Mouse (Mus musculus) limb, embryonic 13.5 days (tissue): ENCODE measurements at regions not wholly inside any gene's neighbourhood (a gene's known extent, or its start where the extent isn't known, plus 50 kb on each side); places are given as distances from the start of the nearest gene placed in this dataset.

Source experiments
- ATAC-seq: fragments of 200-750 bp; cut with Nextera tagmentation; 2 replicates; pipeline ENCODE4 v1.8.0; 2017; ENCODE audit warnings: low read depth, moderate number of reproducible peaks, moderate TSS enrichment; ENCODE audit not compliant: low FRiP score
- H3K27ac ChIP-seq: fragments of 300-500 bp; sonication (generic); 2 replicates; pipeline ENCODE4 v1.5.1; 2015; ENCODE audit warnings: inconsistent platforms, mild to moderate bottlenecking, moderate library complexity
- H3K27me3 ChIP-seq: fragments of 300-500 bp; sonication (generic); 2 replicates; pipeline ENCODE4 v1.6.1; 2015; ENCODE audit warnings: mild to moderate bottlenecking, inconsistent platforms
- H3K36me3 ChIP-seq: fragments of 300-500 bp; sonication (generic); 2 replicates; pipeline ENCODE4 v1.6.1; 2015; ENCODE audit warnings: inconsistent platforms, mild to moderate bottlenecking, moderate library complexity
- H3K4me1 ChIP-seq: fragments of 300-500 bp; sonication (generic); 2 replicates; pipeline ENCODE4 v1.6.1; 2015; ENCODE audit warnings: inconsistent platforms
- H3K4me2 ChIP-seq: fragments of 300-500 bp; sonication (generic); replicated peaks from 2 replicates; pipeline ENCODE4 v1.6.1; 2015; ENCODE audit warnings: inconsistent platforms, mild to moderate bottlenecking, moderate library complexity
- H3K4me3 ChIP-seq: fragments of 300-500 bp; sonication (generic); 2 replicates; pipeline ENCODE4 v1.5.1; 2015; ENCODE audit warnings: moderate library complexity, mild to moderate bottlenecking, inconsistent platforms
- H3K9ac ChIP-seq: fragments of 300-500 bp; sonication (generic); 2 replicates; pipeline ENCODE4 v1.6.1; 2015; ENCODE audit warnings: mild to moderate bottlenecking, inconsistent platforms
- H3K9me3 ChIP-seq: fragments of 300-500 bp; sonication (generic); 2 replicates; pipeline ENCODE4 v1.6.1; 2016; ENCODE audit warnings: inconsistent platforms
- WGBS: fragments of 180-500 bp; shearing (Covaris S2); methylation state at CpG from one replicate; pipeline ENCODE4 v1.1.7; 2015; 5-methylcytosine and 5-hydroxymethylcytosine counted together

- Histone ChIP-seq H3K4me1 (0 out of 2 replicates have a peak, but pooled peaks cover 2% of the 10 kb centered on the region), H3K36me3 (no peaks in the 10 kb centered on the region), H3K27me3 (no peaks in the 10 kb centered on the region), H3K9me3 (peaks cover 3% of the 10 kb centered on the region; the same call in 1 of the 2 replicates), H3K4me3 (no peak overlapping the region), H3K27ac (no peak overlapping the region), H3K9ac (no peak overlapping the region), H3K4me2 (no peak overlapping the region)
- 61% methylated on average over 8 of the region's 8 CpGs for WGBS
- no peak for ATAC-seq
Observed at GRCm38 (mm10) chr4:131531003-131531402, 307.1 kb downstream of the Ptpru start.

GRCm38 (mm10) chr4:131534831-131535230 is 303.3 kb downstream of the Ptpru start:
- peaks cover 3% of the 10 kb centered on the region; the same call in 1 of the 2 replicates for H3K9me3 ChIP-seq
- no peaks in the 10 kb centered on the region for H3K36me3 ChIP-seq
- H3K4me2 ChIP-seq: no peak overlapping the region
- H3K4me1 ChIP-seq: peaks cover 6% of the 10 kb centered on the region; the same call in 1 of the 2 replicates
- no peak overlapping the region for H3K27ac ChIP-seq
- no peak overlapping the region for H3K9ac ChIP-seq
- WGBS: 85% methylated on average over 6 of the region's 6 CpGs
- no peak overlapping the region for H3K4me3 ChIP-seq
- no peak for ATAC-seq
- H3K27me3 ChIP-seq: no peaks in the 10 kb centered on the region

GRCm38 (mm10) chr4:131538237-131538636 is 299.9 kb downstream of the Ptpru start:
- 68% methylated on average over 4 of the region's 4 CpGs for WGBS

GRCm38 (mm10) chr4:131546422-131547200 is 291.5 kb downstream of the Ptpru start:
- Histone ChIP-seq H3K27ac (no peak overlapping the region), H3K27me3 (no peaks in the 10 kb centered on the region), H3K4me3 (no peak overlapping the region), H3K4me1 (no peaks in the 10 kb centered on the region; the same call in 1 of the 2 replicates), H3K9me3 (no peaks in the 10 kb centered on the region), H3K36me3 (no peaks in the 10 kb centered on the region), H3K4me2 (no peak overlapping the region), H3K9ac (no peak overlapping the region)
- 31% methylated on average over 12 of the region's 12 CpGs for WGBS
- no peak for ATAC-seq

More at GRCm38 (mm10) chr4:131538237-131538636, 299.9 kb downstream of the Ptpru start:
- Histone ChIP-seq H3K4me1 (peaks cover 6% of the 10 kb centered on the region; the same call in 1 of the 2 replicates), H3K36me3 (no peaks in the 10 kb centered on the region), H3K9ac (no peak overlapping the region), H3K9me3 (no peaks in the 10 kb centered on the region), H3K4me3 (no peak overlapping the region), H3K4me2 (no peak overlapping the region), H3K27me3 (no peaks in the 10 kb centered on the region), H3K27ac (no peak overlapping the region)
- no peak for ATAC-seq

- H3K4me3 ChIP-seq: no peak overlapping the region
- H3K36me3 ChIP-seq: no peaks in the 10 kb centered on the region
- no peak overlapping the region for H3K9ac ChIP-seq
- no peaks in the 10 kb centered on the region for H3K9me3 ChIP-seq
- H3K4me2 ChIP-seq: no peak overlapping the region
- 83% methylated on average over 12 of the region's 12 CpGs for WGBS
- no peak overlapping the region for H3K27ac ChIP-seq
- ATAC-seq: no peak
- H3K27me3 ChIP-seq: no peaks in the 10 kb centered on the region
- no peaks in the 10 kb centered on the region; the same call in 1 of the 2 replicates for H3K4me1 ChIP-seq
Observed at GRCm38 (mm10) chr4:131549581-131549980, 288.5 kb downstream of the Ptpru start.

- H3K27ac ChIP-seq: no peak overlapping the region
Observed at GRCm38 (mm10) chr4:131558513-131558912, 279.6 kb downstream of the Ptpru start.

GRCm38 (mm10) chr4:131563851-131564250 is 274.2 kb downstream of the Ptpru start:
- WGBS: 70% methylated on average over 4 of the region's 4 CpGs
- Histone ChIP-seq H3K4me1 (no peaks in the 10 kb centered on the region), H3K4me3 (no peak overlapping the region), H3K36me3 (no peaks in the 10 kb centered on the region), H3K4me2 (no peak overlapping the region), H3K27me3 (no peaks in the 10 kb centered on the region), H3K9me3 (no peaks in the 10 kb centered on the region), H3K9ac (no peak overlapping the region), H3K27ac (no peak overlapping the region)
- ATAC-seq: no peak

More at GRCm38 (mm10) chr4:131558513-131558912, 279.6 kb downstream of the Ptpru start:
- Histone ChIP-seq H3K9ac (no peak overlapping the region), H3K4me2 (no peak overlapping the region), H3K4me3 (no peak overlapping the region), H3K27me3 (no peaks in the 10 kb centered on the region), H3K9me3 (no peaks in the 10 kb centered on the region), H3K4me1 (no peaks in the 10 kb centered on the region), H3K36me3 (no peaks in the 10 kb centered on the region)
- no peak for ATAC-seq
- 88% methylated on average over 5 of the region's 5 CpGs for WGBS

GRCm38 (mm10) chr4:131565203-131565602 is 272.9 kb downstream of the Ptpru start:
- 74% methylated on average over 7 of the region's 7 CpGs for WGBS
- Histone ChIP-seq H3K27ac (no peak overlapping the region), H3K9me3 (no peaks in the 10 kb centered on the region), H3K4me3 (no peak overlapping the region), H3K9ac (no peak overlapping the region), H3K4me1 (no peaks in the 10 kb centered on the region), H3K4me2 (no peak overlapping the region), H3K36me3 (no peaks in the 10 kb centered on the region), H3K27me3 (no peaks in the 10 kb centered on the region)
- ATAC-seq: no peak

- Histone ChIP-seq H3K4me1 (no peaks in the 10 kb centered on the region), H3K9ac (no peak overlapping the region), H3K36me3 (no peaks in the 10 kb centered on the region), H3K27ac (no peak overlapping the region), H3K4me2 (no peak overlapping the region), H3K4me3 (no peak overlapping the region), H3K27me3 (no peaks in the 10 kb centered on the region), H3K9me3 (no peaks in the 10 kb centered on the region)
- ATAC-seq: no peak
- WGBS: 77% methylated on average over 2 of the region's 2 CpGs
Observed at GRCm38 (mm10) chr4:131567241-131567640, 270.8 kb downstream of the Ptpru start.

- WGBS: 31% methylated on average over 5 of the region's 5 CpGs
- ATAC-seq: no peak
- H3K27ac ChIP-seq: no peak overlapping the region
- H3K4me1 ChIP-seq: no peaks in the 10 kb centered on the region
- no peak overlapping the region for H3K4me2 ChIP-seq
- no peak overlapping the region for H3K4me3 ChIP-seq
- H3K9me3 ChIP-seq: no peaks in the 10 kb centered on the region
- H3K27me3 ChIP-seq: no peaks in the 10 kb centered on the region
- no peaks in the 10 kb centered on the region for H3K36me3 ChIP-seq
- no peak overlapping the region for H3K9ac ChIP-seq
Observed at GRCm38 (mm10) chr4:131569156-131569555, 268.9 kb downstream of the Ptpru start.

GRCm38 (mm10) chr4:131577571-131577970 is 260.5 kb downstream of the Ptpru start:
- Histone ChIP-seq H3K9ac (no peak overlapping the region), H3K4me2 (no peak overlapping the region), H3K4me3 (no peak overlapping the region), H3K27ac (no peak overlapping the region), H3K36me3 (no peaks in the 10 kb centered on the region), H3K4me1 (no peaks in the 10 kb centered on the region), H3K27me3 (no peaks in the 10 kb centered on the region), H3K9me3 (no peaks in the 10 kb centered on the region)
- WGBS: 71% methylated on average over 4 of the region's 4 CpGs
- no peak for ATAC-seq

- WGBS: 50% methylated on average over 3 of the region's 3 CpGs
- no peak for ATAC-seq
Observed at GRCm38 (mm10) chr4:131585946-131586345, 252.1 kb downstream of the Ptpru start.

GRCm38 (mm10) chr4:131587536-131587935 is 250.6 kb downstream of the Ptpru start:
- H3K36me3 ChIP-seq: no peaks in the 10 kb centered on the region
- no peak for ATAC-seq
- H3K4me1 ChIP-seq: no peaks in the 10 kb centered on the region
- no peak overlapping the region for H3K4me3 ChIP-seq
- no peaks in the 10 kb centered on the region for H3K27me3 ChIP-seq
- 53% methylated on average over 7 of the region's 7 CpGs for WGBS
- no peak overlapping the region for H3K27ac ChIP-seq
- H3K4me2 ChIP-seq: no peak overlapping the region
- no peaks in the 10 kb centered on the region for H3K9me3 ChIP-seq
- H3K9ac ChIP-seq: no peak overlapping the region

More at GRCm38 (mm10) chr4:131585946-131586345, 252.1 kb downstream of the Ptpru start:
- Histone ChIP-seq H3K27me3 (no peaks in the 10 kb centered on the region), H3K9ac (no peak overlapping the region), H3K4me1 (no peaks in the 10 kb centered on the region), H3K4me3 (no peak overlapping the region), H3K27ac (no peak overlapping the region), H3K4me2 (no peak overlapping the region), H3K36me3 (no peaks in the 10 kb centered on the region), H3K9me3 (no peaks in the 10 kb centered on the region)
